Mouse (Mus musculus) cerebellum, adult 2 months (tissue): ENCODE measurements around the gene Pros1. TPM values are rescaled to one million over a fixed set of nuclear protein-coding genes. Genes with fewer than 3 reads are reported as not detected.

Experiments
- DNase-seq, 2 experiments: peaks; one replicate each; pipeline ENCODE4 v3.0.0; 2021
- H3K27ac ChIP-seq: fragments of 200-500 bp; 2 replicates; pipeline ENCODE4 v1.5.1; 2012; ENCODE audit warnings: low read length, control low read depth, inconsistent platforms; ENCODE audit not compliant: insufficient read depth
- H3K27me3 ChIP-seq: fragments of 200-500 bp; 2 replicates; pipeline ENCODE4 v1.6.1; 2012; ENCODE audit warnings: inconsistent platforms, mild to moderate bottlenecking, low read length, moderate library complexity; ENCODE audit not compliant: control insufficient read depth, insufficient read depth
- H3K4me1 ChIP-seq: fragments of 200-500 bp; 2 replicates; pipeline ENCODE4 v1.6.1; 2011; ENCODE audit warnings: low read length; ENCODE audit not compliant: control insufficient read depth, insufficient read depth
- H3K4me3 ChIP-seq: fragments of 200-500 bp; replicated peaks from 2 replicates; pipeline ENCODE3; 2011; ENCODE audit warnings: mild to moderate bottlenecking, low read depth, low read length, control low read depth; ENCODE audit not compliant: insufficient read depth
- CTCF ChIP-seq: fragments of 200-500 bp; IDR thresholded peaks from 2 replicates; pipeline ENCODE4 v1.5.1; 2011; ENCODE audit warnings: low read depth, mild to moderate bottlenecking, control low read depth, low read length, moderate library complexity, borderline replicate concordance; ENCODE audit not compliant: insufficient read depth
- POLR2A ChIP-seq: fragments of 200-500 bp; IDR thresholded peaks from 2 replicates; pipeline ENCODE4 v1.6.1; 2011; ENCODE audit warnings: low read length, control low read depth, borderline replicate concordance; ENCODE audit not compliant: insufficient read depth
- WGBS: fragments of 180-500 bp; shearing (Covaris S2); methylation state at CpG from one replicate; pipeline ENCODE4 v1.1.7; 2018; 5-methylcytosine and 5-hydroxymethylcytosine counted together
- polyA plus RNA-seq: library from polyadenylated mRNA; depleted of rRNA; stranded (reverse); fragments of >200 nt; gene quantifications from 2 replicates; pipeline ENCODE4 v1.2.3, GENCODE M21; 2012

The Pros1 gene
- polyA plus RNA-seq, 1 experiment = 6.5 TPM

DNA sequence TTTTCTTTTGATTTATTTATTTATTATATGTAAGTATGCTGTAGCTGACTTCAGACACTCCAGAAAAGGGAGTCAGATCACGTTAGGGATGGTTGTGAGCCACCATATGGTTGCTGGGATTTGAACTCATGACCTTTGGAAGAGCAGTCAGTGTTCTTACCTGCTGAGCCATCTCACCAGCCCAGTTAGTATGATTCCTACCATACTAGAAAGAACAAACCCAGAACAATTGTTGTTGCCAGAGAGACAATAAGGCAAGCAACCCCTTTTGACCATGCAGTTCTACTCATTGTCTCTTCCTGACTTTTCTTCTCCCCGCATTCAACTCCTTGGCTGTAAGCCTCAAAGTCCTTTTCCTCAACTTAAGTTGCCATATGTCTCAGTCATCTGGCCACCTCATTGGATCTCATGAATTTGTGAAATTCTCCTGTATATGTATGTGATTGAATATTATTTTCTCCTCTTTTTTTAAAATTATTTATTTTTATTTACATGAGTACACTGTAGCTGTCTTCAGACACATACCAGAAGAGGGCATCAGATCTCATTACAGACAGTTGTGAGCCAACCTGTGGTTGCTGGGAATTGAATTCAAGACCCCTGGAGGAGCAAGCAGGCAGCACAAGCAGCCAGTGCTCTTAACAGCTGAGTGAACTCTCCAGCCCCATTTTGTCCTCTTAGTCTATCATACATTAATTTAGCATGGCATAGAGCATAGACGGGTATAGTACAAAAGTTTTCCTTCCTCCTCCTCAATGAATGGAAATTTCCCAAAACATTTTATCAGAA lies 1.4 kb upstream of the Pros1 start:
- no peak for DNase-seq
- TF ChIP-seq CTCF (no peak), POLR2A (no peak)
- H3K4me1 ChIP-seq = no peaks in the 10 kb centered on the region
- WGBS = 72% methylated on average over 3 of the region's 3 CpGs
- H3K27me3 ChIP-seq = no peaks in the 10 kb centered on the region
- no peak overlapping the region for H3K4me3 ChIP-seq
- H3K27ac ChIP-seq = no peak overlapping the region

DNA sequence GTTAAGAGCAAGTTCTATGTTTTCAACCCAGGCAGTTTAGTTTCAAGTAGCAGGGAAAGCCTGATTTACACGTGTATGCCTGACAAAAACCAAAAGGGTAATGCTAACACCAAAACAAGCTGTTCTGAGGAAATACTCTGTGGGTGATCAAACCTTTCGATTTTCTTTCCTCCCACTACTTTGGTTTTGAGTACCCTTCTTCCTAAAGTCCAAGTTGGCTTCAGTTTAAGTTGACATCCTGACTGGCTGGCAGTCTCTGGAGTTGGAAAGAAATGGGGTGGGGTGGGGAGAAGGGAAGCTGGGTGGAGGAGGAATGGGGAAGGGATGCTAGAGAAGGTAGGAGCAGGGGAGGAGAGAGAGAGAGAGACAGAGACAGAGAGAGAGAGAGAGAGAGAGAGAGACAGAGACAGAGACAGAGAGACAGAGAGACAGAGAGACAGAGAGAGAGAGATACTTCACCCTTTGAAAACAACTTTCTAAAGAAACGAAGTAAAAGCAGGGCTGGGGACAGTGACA lies 438 bp upstream of the Pros1 start:
- no peaks in the 10 kb centered on the region for H3K27me3 ChIP-seq
- no peaks in the 10 kb centered on the region for H3K4me1 ChIP-seq
- H3K27ac ChIP-seq = no peak overlapping the region
- H3K4me3 ChIP-seq = no peak overlapping the region
- TF ChIP-seq CTCF (no peak), POLR2A (no peak)
- 19% methylated on average over 3 of the region's 3 CpGs for WGBS
- no peak for DNase-seq

DNA sequence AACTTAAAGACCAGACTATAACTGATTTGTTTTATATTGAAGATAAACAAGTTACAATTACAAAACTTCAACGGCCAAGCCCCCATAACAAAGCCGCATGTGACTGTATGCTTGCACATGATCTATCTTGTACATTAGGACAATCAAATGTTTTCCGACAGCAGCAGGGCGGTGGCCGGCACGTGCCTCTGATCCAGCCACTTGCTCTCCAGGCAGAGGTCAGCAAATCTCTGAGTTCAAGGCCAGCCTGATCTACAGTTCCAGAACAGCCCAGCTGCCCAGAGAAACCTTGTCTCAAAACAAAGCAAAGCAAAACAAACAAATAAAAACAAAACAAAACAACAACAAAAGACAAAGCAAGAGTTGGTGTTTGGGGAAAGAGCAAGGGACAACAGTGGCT lies 1.3 kb downstream of the Pros1 start:
- no peaks in the 10 kb centered on the region for H3K27me3 ChIP-seq
- DNase-seq = no peak

DNA sequence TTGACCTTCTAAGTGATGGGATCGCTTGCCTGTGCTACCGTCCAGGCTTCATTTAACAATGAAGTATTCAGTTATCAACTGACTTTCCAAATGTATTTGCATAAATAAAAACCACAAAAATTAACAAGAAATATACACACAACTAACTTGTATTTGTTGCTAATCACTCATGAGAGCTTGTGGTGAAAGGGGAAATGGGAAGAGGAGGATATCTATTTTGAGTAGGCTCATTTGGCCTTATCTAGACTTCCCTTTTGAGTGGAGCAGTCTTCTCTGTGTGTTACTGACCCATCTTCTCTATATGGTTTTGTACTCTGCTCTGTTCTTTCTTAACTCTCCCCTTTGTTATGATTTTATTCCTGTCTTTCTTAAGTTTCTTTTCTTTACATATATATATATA lies 2.2 kb downstream of the Pros1 start:
- Histone ChIP-seq H3K27me3 (no peaks in the 10 kb centered on the region), H3K27ac (no peak overlapping the region), H3K4me1 (no peaks in the 10 kb centered on the region), H3K4me3 (no peak overlapping the region)
- no peak for DNase-seq
- WGBS = 94% methylated on average over 2 of the region's 2 CpGs
- no peak for TF ChIP-seq CTCF
- no peak for TF ChIP-seq POLR2A

More for the DNA sequence above, 1.3 kb downstream of the Pros1 start:
- H3K4me3 ChIP-seq = no peak overlapping the region
- H3K27ac ChIP-seq = no peak overlapping the region
- TF ChIP-seq CTCF (no peak), POLR2A (no peak)
- WGBS = 70% methylated on average over 6 of the region's 6 CpGs
- H3K4me1 ChIP-seq = no peaks in the 10 kb centered on the region

DNA sequence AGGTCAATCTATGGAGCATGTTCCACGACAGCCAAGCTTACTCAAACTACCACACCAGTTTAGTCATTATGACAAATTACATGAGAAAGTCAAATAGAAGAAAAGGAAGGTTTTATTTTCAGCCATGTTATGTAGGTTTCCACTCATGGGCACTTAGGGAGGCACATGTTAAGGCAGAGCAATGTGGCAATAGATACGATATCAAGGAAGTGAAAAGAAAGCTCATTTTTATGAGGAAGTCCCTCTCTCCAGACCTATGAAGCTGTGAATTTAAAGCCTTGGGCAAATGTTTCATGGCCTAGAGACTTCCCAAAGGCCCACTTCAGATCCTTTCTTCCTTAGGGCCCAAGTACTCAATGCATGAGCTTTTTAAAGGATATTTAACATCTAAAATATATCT lies 3.4 kb downstream of the Pros1 start:
- Histone ChIP-seq H3K27me3 (no peaks in the 10 kb centered on the region), H3K4me1 (no peaks in the 10 kb centered on the region), H3K4me3 (no peak overlapping the region), H3K27ac (no peak overlapping the region)
- DNase-seq = no peak
- 93% methylated on average over 2 of the region's 2 CpGs for WGBS
- TF ChIP-seq POLR2A = no peak
- no peak for TF ChIP-seq CTCF

DNA sequence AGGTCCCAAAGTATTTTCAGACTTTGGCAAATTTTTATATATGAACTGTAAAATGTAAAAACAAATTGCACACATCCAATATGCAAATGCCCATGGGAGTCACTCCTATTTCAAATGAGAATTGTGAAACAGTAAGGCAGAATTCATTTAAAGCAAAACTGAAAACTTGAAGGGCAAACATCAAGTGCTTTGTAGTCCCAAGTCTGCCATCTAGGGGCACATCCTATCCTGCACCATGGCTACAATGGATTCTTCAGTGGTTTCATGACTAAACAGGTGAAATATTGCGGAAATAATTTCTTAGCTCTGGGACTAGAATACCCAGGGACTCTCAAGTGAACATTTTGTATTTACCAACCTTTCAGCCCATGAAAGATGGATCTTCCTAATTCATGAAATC lies 3.9 kb downstream of the Pros1 start:
- TF ChIP-seq CTCF (no peak), POLR2A (no peak)
- H3K4me1 ChIP-seq = no peaks in the 10 kb centered on the region
- no peak overlapping the region for H3K4me3 ChIP-seq
- DNase-seq = no peak
- no peak overlapping the region for H3K27ac ChIP-seq
- WGBS = 98% methylated on average over 1 of the region's 1 CpGs
- H3K27me3 ChIP-seq = no peaks in the 10 kb centered on the region

DNA sequence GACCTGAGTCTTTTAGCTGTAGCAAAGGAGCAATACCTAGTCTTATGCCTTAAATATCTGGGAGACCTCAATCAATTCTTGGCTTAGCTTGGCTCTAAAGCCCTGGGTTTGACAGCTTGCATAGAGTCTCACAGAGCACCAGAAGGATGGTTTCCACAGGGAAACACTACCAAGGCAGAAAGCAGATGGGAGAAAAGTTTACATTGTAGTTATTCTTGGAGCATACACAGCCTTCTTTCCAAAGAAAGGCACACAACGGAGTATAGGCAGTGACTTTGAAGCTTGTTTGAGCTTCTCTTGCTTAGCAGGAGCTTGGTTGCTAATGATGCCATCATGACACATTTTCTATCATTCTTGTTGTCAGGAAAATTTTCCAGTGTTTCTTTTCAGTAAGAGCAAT lies 6.0 kb downstream of the Pros1 start:
- 85% methylated on average over 1 of the region's 1 CpGs for WGBS

DNA sequence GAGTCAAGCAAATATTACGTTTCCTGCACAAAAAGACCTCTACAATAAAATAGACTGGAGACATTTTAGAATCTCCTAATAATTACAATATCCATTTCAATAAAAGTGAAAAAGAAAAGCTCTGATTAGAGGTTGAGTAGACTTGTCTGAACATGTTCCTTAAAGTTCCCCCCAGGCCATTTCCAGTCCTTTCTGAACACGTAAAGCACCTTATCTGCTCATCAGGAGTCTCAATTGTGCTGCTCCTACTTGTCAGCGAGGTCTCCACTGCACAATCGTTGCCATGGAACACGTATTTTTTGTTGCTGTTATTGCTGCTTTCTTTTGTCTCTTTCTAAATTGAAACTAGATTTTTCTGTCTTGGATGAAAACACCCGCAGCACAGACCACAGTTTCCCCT lies 7.3 kb downstream of the Pros1 start:
- TF ChIP-seq POLR2A = no peak
- TF ChIP-seq CTCF = no peak
- H3K27ac ChIP-seq = no peak overlapping the region
- H3K4me1 ChIP-seq = no peaks in the 10 kb centered on the region
- no peaks in the 10 kb centered on the region for H3K27me3 ChIP-seq
- no peak for DNase-seq
- 58% methylated on average over 6 of the region's 6 CpGs for WGBS
- H3K4me3 ChIP-seq = no peak overlapping the region

More for the DNA sequence above, 6.0 kb downstream of the Pros1 start:
- Histone ChIP-seq H3K27me3 (no peaks in the 10 kb centered on the region), H3K4me1 (no peaks in the 10 kb centered on the region), H3K27ac (no peak overlapping the region), H3K4me3 (no peak overlapping the region)
- no peak for DNase-seq
- no peak for TF ChIP-seq CTCF
- no peak for TF ChIP-seq POLR2A
